Mouse (Mus musculus) megakaryocyte, embryonic 14.5 days (primary cell): ENCODE data around the gene Pipox. TPM values are rescaled to one million over a fixed set of nuclear protein-coding genes. Genes with fewer than 3 reads are reported as not detected.

Source experiments
- H3K27me3 ChIP-seq: replicated peaks from 2 replicates; pipeline ENCODE3; 2012; ENCODE audit warnings: inconsistent platforms
- H3K36me3 ChIP-seq: replicated peaks from 2 replicates; pipeline ENCODE3; 2012; ENCODE audit warnings: low read length, inconsistent platforms, mixed read lengths
- H3K4me1 ChIP-seq: 2 replicates; pipeline ENCODE4 v1.6.1; 2012; ENCODE audit warnings: inconsistent platforms
- H3K4me3 ChIP-seq: replicated peaks from 2 replicates; pipeline ENCODE3; 2012; ENCODE audit warnings: moderate library complexity, mild to moderate bottlenecking, inconsistent platforms
- H3K9me3 ChIP-seq: 2 replicates; pipeline ENCODE4 v1.6.1; 2012; ENCODE audit warnings: inconsistent platforms
- FLI1 ChIP-seq: IDR thresholded peaks from 2 replicates; pipeline ENCODE4 v1.6.1; 2012; ENCODE audit warnings: low read length, inconsistent platforms, mixed read lengths
- GATA1 ChIP-seq: IDR thresholded peaks from 3 replicates; pipeline ENCODE4 v1.6.1; 2012; ENCODE audit warnings: mixed read lengths, low read length, inconsistent platforms, borderline replicate concordance
- polyA plus RNA-seq: library from polyadenylated mRNA; stranded (reverse); fragments of >175 nt; gene quantifications from 2 replicates; pipeline ENCODE4 v1.2.3, GENCODE M21; 2012; ENCODE audit warnings: low replicate concordance; ENCODE audit not compliant: insufficient read depth

Pipox gene
- polyA plus RNA-seq, 1 experiment: not detected

- Histone ChIP-seq H3K27me3 (peaks cover 92% of the 10 kb centered on the region), H3K4me1 (peaks cover 8% of the 10 kb centered on the region), H3K36me3 (no peaks in the 10 kb centered on the region), H3K4me3 (no peak overlapping the region), H3K9me3 (peaks cover 6% of the 10 kb centered on the region)
- no peak for TF ChIP-seq GATA1
- TF ChIP-seq FLI1: no peak
Observed at GRCm38 (mm10) chr11:77896820-77897805, 3.2 kb upstream of the Pipox start.

- Histone ChIP-seq H3K27me3 (peaks cover 90% of the 10 kb centered on the region), H3K4me1 (peaks cover 8% of the 10 kb centered on the region), H3K36me3 (no peaks in the 10 kb centered on the region), H3K4me3 (no peak overlapping the region), H3K9me3 (peaks cover 6% of the 10 kb centered on the region)
- TF ChIP-seq FLI1: no peak
- TF ChIP-seq GATA1: no peak
Observed at GRCm38 (mm10) chr11:77896480-77896819, 2.6 kb upstream of the Pipox start.

- H3K27me3 ChIP-seq: peaks cover 89% of the 10 kb centered on the region
- no peak for TF ChIP-seq FLI1
- TF ChIP-seq GATA1: no peak
- no peaks in the 10 kb centered on the region for H3K36me3 ChIP-seq
- H3K4me3 ChIP-seq: no peak overlapping the region
- peaks cover 6% of the 10 kb centered on the region for H3K9me3 ChIP-seq
- peaks cover 8% of the 10 kb centered on the region for H3K4me1 ChIP-seq
Observed at GRCm38 (mm10) chr11:77896011-77896410, 2.1 kb upstream of the Pipox start.

GRCm38 (mm10) chr11:77894967-77895366 is 1.1 kb upstream of the Pipox start:
- TF ChIP-seq GATA1: no peak
- TF ChIP-seq FLI1: no peak
- H3K4me3 ChIP-seq: no peak overlapping the region
- peaks cover 91% of the 10 kb centered on the region for H3K27me3 ChIP-seq
- H3K4me1 ChIP-seq: peaks cover 8% of the 10 kb centered on the region
- H3K9me3 ChIP-seq: peaks cover 5% of the 10 kb centered on the region
- no peaks in the 10 kb centered on the region for H3K36me3 ChIP-seq

GRCm38 (mm10) chr11:77893283-77893682 is 613 bp downstream of the Pipox start:
- H3K4me3 ChIP-seq: no peak overlapping the region
- no peaks in the 10 kb centered on the region for H3K9me3 ChIP-seq
- no peaks in the 10 kb centered on the region for H3K36me3 ChIP-seq
- H3K27me3 ChIP-seq: peaks cover 82% of the 10 kb centered on the region
- no peak for TF ChIP-seq FLI1
- TF ChIP-seq GATA1: no peak
- H3K4me1 ChIP-seq: peaks cover 8% of the 10 kb centered on the region

GRCm38 (mm10) chr11:77892883-77893282 is 1.0 kb downstream of the Pipox start:
- TF ChIP-seq GATA1 (no peak), FLI1 (no peak)
- Histone ChIP-seq H3K4me1 (peaks cover 8% of the 10 kb centered on the region), H3K36me3 (no peaks in the 10 kb centered on the region), H3K9me3 (no peaks in the 10 kb centered on the region), H3K4me3 (no peak overlapping the region), H3K27me3 (peaks cover 81% of the 10 kb centered on the region)

- no peak overlapping the region for H3K4me3 ChIP-seq
- peaks cover 80% of the 10 kb centered on the region for H3K27me3 ChIP-seq
- TF ChIP-seq FLI1 (no peak), GATA1 (no peak)
- H3K4me1 ChIP-seq: peaks cover 14% of the 10 kb centered on the region
- no peaks in the 10 kb centered on the region for H3K9me3 ChIP-seq
- no peaks in the 10 kb centered on the region for H3K36me3 ChIP-seq
Observed at GRCm38 (mm10) chr11:77890648-77891258, 3.1 kb downstream of the Pipox start.

GRCm38 (mm10) chr11:77889484-77889883 is 4.4 kb downstream of the Pipox start:
- no peaks in the 10 kb centered on the region for H3K9me3 ChIP-seq
- peaks cover 84% of the 10 kb centered on the region for H3K27me3 ChIP-seq
- H3K36me3 ChIP-seq: no peaks in the 10 kb centered on the region
- H3K4me1 ChIP-seq: peaks cover 23% of the 10 kb centered on the region
- TF ChIP-seq GATA1 (no peak), FLI1 (no peak)
- no peak overlapping the region for H3K4me3 ChIP-seq

GRCm38 (mm10) chr11:77888846-77889245 is 5.0 kb downstream of the Pipox start:
- Histone ChIP-seq H3K4me1 (peaks cover 19% of the 10 kb centered on the region), H3K27me3 (peaks cover 83% of the 10 kb centered on the region)

More at GRCm38 (mm10) chr11:77888846-77889245, 5.0 kb downstream of the Pipox start:
- Histone ChIP-seq H3K36me3 (no peaks in the 10 kb centered on the region), H3K9me3 (no peaks in the 10 kb centered on the region), H3K4me3 (no peak overlapping the region)
- no peak for TF ChIP-seq GATA1
- TF ChIP-seq FLI1: no peak
